Mouse (Mus musculus) kidney, adult 18-20 months (tissue): ENCODE results near the gene Susd3.

Experiments
- DNase-seq: peaks from one replicate; pipeline ENCODE4 v3.0.0; 2021

Gene Susd3

GRCm38 (mm10) chr13:49183161-49183560, 65.3 kb downstream of the Susd3 start:
- no peak for DNase-seq

GRCm38 (mm10) chr13:49181411-49181984, 67.0 kb downstream of the Susd3 start:
- no peak for DNase-seq

- DNase-seq: no peak
Measured at GRCm38 (mm10) chr13:49180691-49181090, 67.8 kb downstream of the Susd3 start.
